Mouse (Mus musculus): ENCODE measurements around the gene 1700084M14Rik. TPM values are rescaled to one million over a fixed set of nuclear protein-coding genes. Genes with fewer than 3 reads are reported as not detected.
"Not testable (repeated sequence)": the region's sequence is repeated elsewhere in the genome, so short reads cannot be mapped to it uniquely, and the experiment has no call there.

The 1700084M14Rik gene
- not detected for total RNA-seq (2021)
- long read RNA-seq, experiment 1 = 0 reads
- long read RNA-seq, experiment 2 = 0 reads

DNA sequence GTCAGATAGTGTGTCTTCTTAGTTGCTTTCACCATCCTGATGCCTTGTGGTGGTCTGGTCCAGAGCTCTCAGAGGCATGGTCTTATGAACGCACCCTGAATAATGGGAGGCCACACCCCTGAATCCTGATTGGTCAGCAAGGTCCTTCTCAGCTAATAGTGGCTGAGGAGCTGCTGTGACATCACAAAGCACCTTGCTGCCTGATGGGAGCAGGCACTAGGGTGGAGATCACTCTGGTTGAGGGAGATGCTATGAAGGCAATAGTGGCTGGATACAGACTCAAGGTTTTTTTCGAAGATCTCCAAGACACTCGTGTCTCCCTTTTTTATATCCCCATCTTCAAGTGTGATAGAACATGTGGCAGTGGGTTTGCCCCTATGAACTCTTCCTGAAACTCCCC lies at the start of gene 1700084M14Rik:
TSS of gene 1700084M14Rik (minus strand) at position 101 of the 400 bp plus-strand sequence.
- intact Hi-C loops (cut with DNase I; ENCODE audit: low total_unique reads); DNase-seq: not testable (repeated sequence)

Other genes with a start within 250 kb of the 1700084M14Rik start
- not detected for gene Mageb2, start 244.2 kb downstream of the 1700084M14Rik start, total RNA-seq (2021)
- gene Gm5072, start 183.4 kb downstream of the 1700084M14Rik start, total RNA-seq (2021) = not detected
- gene Gm8914, start 95.8 kb downstream of the 1700084M14Rik start, total RNA-seq (2021) = not detected
- gene Gm14781, start 56.3 kb upstream of the 1700084M14Rik start, total RNA-seq (2021) = not detected
- not detected for gene Mageb5, start 207.1 kb upstream of the 1700084M14Rik start, total RNA-seq (2021)

Data from gastrocnemius, postnatal 14 days (tissue).